Mouse (Mus musculus) cerebellum, adult 9-11 months (tissue): ENCODE measurements around the gene Xrcc6.
"Not testable (repeated sequence)": the region's sequence is repeated elsewhere in the genome, so short reads cannot be mapped to it uniquely, and the experiment has no call there.

Experiments used
- DNase-seq: peaks from one replicate; pipeline ENCODE4 v3.0.0; 2022

Xrcc6 gene

DNA sequence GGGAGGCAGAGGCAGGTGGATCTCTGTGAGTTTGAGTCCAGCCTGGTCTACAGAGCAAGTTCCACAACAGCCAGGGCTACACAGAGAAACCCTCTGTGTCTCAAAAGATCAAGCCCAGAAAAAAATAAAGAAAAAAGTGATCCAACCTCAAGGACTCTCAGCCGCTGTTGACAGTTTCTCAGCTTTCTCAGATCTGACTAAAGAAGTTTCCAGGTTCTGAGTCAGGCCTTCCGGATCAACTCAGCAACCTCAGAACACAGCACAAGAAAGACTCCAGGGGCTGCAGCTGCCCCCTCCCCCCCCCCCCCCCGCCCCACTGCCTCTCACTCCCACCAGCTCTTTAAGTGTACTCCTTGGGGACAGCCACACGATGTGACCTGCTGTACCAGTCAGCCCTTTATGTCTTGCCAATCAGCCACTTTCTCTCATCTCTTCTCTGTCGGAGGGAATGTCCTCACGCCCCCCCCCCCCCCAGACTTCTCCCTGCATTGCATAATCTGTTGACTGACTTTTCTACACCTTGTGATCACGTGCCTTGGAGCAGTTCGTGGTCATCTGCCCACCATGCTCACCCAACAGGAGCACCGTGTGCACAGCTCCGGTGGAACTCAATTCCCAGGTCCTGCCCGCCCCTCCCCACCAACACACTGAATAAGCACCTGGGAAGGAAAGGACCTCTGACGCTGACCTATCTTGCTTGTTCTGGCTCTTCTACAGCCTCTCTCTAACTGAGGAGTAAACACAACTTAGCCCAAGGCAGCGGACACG lies 21.4 kb upstream of the Xrcc6 start:
- no peak for DNase-seq

DNA sequence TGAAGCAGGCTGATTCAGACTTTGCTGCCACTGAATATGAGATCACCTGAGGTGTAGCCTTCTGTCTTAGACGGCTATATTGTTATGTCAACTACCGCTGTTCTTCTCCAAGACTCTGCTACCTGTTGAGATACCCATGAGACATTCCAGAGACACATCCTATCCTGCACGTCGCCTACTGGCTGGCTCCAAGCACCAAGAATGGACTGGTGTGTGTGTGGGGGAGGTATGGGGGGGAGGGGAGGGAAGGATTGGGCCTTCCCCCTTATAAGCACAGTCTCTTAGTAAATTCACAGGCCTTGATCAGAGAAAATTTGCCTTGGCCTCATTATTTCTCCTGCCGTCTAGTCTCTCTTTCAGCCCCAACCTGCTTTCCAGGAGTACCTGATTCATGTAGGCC lies 19.8 kb upstream of the Xrcc6 start:
- no peak for DNase-seq

DNA sequence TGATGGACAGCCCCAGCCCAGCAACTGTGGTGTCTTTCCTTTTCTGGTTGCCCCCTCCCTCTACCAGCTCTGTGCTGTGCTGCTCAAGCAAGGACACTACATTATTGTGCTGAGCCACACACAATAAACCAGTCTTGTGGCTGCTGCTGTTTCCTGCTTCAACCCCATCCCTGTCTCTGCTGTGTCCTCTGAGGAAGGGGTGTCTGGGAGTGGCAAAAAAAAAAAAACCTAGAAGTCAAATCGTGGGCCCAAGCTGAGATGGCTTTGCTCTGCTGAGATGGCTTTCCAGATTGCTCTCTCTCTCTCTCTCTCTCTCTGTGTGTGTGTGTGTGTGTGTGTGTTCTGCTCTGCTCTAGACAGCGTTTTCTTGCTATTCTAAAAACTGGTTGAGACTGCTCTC lies 19.2 kb upstream of the Xrcc6 start:
- no peak for DNase-seq

DNA sequence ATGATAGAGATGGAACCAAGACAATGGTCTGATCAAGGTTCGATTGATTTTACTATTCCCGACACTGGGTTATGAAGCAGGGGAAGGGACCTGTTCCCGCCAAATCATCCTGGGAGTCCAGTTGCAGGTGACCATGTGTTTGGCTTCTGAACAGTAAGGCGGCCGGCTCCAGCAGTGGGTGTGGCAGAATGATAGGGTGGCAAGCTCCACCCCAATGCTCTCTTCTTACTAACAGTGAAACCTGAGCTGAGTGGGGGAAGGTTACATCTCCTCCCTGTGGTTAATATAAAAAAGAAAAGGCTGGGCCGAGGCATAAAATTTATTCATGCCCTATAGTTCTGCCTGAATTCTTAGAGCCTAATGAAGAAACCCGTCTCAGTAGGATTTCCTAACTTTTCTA lies 18.5 kb upstream of the Xrcc6 start:
- DNase-seq, result no peak

DNA sequence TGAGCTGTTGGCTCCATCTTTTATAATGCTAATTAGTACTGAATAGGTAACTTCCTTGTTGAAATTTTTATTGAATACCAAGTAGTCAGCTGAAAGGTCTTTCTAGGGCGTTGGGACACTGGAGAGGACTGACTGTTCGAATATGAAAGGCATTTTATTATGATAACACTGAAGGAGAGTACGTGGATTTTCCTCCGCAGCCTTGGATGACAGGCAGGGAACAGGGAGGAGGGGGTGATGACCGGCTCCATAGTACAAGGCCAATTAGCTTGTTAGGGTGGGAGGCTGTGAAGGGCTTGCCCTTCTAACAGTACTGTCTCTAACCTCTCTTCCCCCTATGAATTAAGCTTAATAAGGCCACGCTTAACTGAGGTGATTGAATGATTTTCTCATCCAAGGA lies 18.0 kb upstream of the Xrcc6 start:
- not testable (repeated sequence) for DNase-seq

DNA sequence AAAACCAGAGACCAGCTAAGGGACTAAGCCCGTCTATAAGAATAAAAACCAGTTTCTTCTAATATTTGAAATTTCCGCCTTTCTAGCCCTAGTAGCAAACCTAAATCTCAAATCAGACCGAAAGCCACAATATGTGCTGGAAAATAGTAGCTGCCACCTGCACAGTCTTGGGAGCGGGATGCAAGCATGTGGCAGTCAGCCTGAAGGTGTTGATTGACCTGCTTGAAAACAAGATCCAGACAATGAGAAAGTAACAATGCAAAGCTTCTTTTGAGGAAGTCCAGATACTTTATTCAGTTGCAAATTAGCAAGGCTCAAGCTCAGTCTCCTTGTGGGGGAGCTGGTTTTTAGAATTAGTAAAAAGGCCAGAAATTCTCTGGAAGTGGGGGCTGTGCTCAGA lies 17.1 kb upstream of the Xrcc6 start:
- DNase-seq, result not testable (repeated sequence)

DNA sequence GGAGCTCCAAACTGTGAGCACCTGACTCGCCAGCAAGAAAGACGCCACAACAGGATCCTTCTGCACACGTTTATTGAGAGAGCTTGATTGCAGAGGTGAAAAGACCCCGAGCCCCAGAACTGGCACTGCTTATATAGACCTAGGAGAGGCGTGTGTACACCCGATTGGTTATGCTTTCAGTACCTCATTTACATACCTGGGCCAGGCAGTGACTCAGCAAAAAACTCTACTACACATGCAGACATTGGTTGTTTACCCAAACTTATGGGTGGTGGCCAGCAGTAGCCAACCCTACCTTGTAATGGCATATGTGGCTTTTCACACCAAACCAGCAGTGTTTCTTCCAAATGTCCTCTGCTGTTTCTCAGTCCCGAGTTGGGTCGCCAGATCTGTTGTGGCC lies 12.5 kb upstream of the Xrcc6 start:
- DNase-seq, result not testable (repeated sequence)

DNA sequence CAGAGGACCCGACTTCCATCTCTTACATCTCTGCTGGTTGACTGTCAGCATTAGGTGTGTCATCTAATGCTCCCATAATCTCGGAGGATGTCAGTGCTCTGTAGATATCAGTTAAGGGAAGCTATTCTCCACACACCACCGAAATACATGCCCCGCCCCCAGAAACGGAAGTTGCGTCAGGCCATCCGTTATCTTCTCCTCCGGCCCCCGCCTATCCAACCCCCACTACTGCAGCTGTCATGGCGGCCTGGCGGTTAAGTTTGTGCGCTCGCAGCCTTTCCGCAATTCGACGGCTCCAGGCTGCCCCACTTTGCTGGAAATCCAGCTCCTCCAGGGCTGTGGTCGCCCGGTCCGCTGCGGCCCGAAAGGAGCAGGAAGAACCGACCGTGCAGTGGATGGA lies 7.3 kb upstream of the Xrcc6 start, which contains the start of gene 1700029P11Rik:
TSS of gene 1700029P11Rik (plus strand) at position 220 of the 400 bp plus-strand sequence.
- no peak for DNase-seq

DNA sequence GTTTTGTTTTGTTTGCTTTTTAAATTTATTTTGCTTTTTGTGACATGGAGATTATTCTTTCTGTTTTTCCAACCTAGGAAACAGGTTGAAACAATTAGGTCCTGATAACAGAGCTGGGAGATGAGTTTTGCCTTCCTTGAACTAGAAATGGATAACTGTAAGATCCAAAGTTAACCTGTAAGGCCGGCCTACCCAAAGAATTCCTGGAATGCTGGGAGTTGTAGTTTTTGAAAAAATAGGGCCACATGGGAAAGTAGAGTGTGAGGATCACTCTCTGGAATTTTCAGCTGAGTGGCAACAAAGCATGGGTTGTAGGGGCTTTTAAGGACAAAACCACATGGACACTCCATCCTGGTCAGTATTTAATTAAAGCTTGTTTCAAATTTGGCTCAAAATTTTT lies 5.5 kb upstream of the Xrcc6 start:
- DNase-seq, result no peak

DNA sequence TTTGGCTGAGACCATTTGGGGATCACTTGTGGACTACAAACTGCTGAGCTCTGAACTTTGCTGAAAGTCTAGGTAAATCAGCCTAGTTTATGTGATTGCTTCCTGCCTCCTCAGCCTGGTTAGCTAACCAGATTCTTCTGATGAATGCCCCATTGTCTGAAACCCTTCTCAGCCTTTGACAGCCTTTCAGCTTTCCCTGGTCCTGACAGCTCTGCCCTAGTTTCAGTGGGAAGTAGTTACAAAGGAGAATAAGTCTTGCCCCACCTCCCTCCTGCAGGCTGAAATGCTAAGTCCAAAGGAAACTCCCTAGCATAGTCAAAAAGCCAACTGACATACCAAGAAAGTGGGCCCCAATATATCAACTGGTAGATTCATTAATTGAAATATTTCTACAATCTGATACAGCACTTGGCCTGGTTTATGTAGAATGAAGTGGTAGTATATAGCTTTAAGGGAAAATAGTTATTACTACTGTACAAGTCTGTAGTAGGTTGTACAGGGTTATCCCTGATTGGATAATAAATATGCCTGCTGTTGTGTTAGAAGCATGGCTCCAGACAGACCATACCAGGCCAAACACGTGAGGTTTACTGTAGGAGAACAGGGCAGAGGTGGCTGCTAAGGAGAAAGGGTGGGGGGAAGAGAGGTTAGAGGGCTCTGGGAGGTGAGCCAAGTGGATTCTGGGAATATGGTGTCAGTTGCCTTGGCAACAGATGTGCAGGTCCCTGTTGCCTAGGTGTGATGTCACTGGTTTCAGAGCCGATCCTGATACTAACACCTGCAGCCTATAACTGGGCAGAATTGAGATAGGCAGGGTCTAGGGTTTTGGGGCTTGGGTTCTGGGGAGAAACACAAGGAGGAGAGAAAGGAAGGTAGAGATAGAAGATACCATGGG lies 2.1 kb upstream of the Xrcc6 start:
- DNase-seq, result no peak

DNA sequence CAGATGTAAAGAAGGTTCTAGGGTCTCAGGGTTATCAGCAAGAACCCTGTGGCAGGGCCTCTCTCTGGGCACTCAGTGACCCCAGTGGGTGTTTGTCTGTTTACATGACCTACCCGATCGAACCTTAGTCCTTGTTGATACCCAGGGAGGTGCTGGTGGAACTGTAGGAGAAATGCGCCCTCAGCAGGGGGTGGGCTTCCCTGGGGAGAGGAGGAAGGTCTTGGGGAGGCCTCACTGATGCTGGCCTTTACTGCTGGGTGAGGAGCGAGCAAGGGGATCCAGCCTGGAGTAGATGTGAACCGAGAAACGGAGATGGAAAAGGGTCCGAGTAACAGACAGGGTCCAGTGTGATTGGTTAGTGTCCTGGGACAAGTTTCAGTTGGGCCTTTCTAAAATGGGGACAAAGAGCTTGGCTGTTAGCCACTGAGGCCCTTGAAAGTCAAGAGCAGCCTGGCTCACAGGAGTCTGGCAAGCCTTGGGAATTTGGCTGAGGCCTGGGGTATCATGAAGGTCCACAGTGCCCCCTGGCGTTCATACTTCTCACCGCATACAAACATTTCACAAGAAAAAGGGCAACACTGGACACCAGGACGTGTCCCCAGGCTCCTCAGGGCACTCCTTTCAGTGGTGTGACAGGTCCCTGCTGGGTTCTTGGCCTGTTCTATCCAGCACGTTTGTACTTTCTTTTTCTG lies 1.9 kb downstream of the Xrcc6 start:
- DNase-seq, result peak; percentile 88

DNA sequence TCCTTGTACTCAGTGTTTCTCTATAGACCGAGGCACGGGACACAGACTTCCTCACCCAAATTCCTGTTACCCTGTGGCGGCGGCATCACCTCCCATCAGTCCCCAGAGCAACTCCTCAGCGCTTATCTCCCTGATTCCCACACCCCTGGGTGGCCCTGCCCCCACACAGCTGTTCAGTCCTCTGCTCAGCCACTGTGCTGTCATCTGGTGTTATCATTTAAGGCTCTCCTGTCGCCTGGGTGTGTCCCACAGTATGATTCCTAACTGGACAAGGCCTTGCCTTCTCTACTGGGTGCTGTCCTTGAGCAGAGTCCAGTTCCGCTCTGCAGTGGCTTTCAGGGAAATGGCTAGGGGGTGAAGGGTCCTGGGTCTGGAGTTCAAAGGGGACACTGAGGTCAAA lies 2.9 kb downstream of the Xrcc6 start:
- DNase-seq, result no peak

DNA sequence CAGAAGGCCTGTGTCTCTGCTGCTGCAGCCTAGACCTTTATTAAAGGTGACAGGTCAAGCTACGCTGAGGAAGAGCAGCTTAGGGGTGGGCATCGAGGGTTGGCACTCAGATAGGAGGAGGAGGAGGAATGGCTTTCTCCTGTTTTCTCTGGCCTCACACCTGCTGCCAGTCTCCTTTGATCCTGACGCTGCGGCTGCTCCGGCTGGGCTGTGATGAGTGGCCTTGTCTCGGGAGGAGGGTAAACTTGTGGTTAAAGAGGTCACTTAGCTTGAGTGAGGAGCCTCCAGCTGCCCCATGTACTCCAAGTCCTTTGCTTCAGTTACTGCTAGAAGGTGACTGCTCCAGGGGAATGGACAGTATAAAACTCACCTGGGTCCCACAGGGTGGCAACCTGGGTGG lies 6.4 kb downstream of the Xrcc6 start:
- no peak for DNase-seq

DNA sequence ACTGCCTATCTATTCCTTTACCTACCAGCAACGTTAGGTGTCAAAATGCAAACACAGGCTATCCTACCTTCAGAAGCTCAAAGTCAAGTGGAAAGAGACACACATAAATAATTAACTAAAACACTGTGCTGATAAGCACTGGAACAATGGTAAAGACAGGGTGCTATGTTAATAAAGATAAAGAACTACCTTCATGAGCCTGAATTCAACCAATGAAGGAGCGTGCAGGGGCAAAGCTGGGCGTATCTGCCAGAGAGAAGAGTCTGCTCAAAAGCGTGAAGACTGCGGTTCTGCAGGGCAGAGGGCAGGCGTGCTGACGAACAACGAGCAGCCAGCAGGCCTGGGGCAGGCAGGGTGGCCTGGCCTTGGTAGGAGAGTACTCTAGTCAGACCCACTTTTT lies 16.6 kb downstream of the Xrcc6 start:
- DNase-seq, result no peak

DNA sequence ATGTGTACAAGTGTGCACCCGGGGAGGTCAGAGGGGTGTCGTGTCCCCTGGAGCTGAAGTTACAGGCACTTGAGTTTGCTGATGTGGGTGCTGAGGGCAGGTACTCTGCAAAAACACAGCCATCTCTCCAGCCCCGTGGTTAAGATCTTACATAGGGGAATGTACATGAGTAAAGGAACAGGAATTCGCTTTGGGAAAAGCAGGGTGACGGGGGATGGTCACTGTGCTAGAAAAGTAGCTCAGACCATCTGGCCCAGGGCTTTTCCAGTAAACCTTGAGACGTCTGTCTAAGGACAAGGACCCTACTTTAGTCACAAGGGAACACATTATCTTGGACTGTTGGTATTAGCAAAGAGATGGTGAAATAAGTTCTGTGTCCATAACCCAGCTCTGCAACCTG lies 24.3 kb downstream of the Xrcc6 start:
- DNase-seq, result no peak

DNA sequence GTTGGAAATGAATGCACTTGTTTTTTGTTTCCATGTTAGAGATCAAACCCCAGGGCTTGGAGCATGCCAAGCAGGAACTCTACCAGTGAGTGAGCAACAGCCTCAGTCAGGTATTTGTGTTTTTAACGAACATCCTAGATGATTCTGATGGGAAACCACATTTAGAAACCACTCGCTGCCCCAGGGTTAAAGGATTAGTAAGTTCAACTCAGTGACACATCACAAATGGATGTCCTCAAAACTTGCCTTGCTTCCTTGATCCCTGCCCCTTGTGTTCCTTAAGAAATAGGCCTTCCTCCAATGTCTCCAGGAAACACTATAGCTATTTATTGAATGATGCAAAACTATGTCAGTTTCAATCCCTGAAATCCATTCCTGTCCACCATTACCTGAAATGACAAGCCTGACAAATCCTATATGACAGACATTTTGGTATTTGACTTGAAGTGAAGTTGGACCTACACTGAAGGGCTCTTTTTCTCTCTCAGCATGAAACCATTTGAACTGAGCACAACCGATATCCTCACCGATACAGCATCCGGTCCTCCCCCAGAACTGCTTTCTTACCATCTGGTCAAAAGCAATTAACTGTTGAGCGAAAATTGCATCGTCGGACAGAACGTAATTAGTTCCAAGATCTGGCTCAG lies 27.2 kb downstream of the Xrcc6 start:
- no peak for DNase-seq

DNA sequence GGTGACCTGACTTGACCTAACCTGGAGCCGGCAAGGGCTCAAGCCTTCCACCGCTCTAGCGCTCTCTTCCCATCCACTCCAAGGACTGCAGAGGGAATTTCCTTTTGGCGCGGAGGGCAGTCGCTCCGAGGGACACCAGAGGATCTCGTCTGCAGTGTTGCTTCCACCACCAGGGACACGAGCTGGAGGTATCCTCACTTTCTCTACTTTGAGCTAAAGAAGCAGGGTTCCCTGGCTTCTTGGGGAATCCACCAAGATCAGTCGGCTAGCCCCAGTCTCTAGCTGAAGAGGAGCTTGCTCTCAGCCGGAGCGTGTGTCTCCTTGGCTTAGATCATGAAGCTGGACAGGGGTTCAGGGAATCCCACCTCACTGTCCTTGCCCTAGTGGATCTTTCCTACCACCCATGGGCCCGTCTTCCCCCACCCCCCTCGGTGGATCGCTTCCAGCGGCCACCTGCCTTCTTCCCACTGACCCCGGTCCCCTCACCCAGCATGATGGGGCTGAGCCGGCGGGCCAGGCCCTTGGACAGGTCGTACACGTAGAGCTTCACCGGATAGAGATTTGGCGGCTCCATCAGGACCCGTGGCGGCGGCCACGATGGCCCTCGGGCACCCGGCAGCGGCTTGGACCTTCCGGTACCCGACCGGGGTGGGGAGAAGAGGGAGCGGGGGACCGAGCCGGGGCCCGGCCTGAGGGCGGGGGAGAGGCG lies 27.9 kb downstream of the Xrcc6 start:
- DNase-seq, result peak; percentile 66

DNA sequence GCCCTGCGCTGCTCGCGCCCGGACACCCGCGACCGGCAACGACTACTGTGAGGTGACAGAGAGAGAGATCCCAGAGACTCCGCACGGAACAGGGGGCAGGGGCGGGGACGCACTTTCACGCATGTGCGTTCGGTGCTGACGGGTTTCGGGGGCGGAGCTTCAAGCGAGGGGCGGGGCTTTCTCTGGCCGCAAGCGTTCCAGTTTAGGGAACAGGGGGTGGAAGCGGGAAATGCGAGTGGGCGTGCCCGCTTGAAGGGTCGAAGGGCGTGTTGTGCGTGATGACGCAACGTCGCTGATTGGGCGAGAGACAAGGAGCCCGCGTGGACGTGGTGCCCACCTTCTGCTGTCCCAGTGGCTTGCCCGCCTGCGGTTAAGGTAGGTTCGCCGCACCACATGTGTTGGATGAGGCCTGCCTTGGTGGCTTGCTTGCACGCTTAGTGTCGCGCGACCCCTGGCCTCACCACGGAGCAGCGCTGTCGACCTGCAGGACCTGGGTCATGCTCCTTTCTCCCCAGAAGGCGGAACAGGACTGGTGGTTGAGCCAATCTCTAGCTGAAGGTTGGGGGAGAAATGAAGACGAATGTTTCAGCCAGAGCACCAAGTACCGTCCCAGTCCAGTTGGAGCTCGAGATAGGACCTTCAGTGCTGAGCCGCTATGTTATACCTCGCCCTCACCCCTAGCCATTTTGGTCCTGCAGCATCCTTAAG lies 28.6 kb downstream of the Xrcc6 start:
- peak; percentile 99 for DNase-seq

DNA sequence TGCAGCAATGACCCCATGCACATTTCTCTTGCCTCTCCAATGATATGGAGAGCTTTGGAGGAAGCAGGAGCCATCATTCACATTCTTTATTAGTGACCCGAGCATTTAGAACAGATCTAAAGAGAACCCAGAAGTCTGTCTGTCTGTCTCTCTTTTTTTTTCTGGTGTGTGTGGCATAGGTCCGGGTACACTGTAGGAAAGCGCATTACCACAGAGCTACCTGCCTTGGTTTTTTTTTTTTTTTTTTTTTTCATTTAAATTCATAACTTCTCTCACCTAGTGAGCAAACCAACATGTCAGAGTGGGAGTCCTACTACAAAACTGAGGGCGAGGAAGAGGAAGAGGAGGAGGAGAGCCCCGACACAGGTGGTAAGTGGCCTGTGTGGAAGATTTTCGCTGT lies 29.2 kb downstream of the Xrcc6 start:
- no peak for DNase-seq

DNA sequence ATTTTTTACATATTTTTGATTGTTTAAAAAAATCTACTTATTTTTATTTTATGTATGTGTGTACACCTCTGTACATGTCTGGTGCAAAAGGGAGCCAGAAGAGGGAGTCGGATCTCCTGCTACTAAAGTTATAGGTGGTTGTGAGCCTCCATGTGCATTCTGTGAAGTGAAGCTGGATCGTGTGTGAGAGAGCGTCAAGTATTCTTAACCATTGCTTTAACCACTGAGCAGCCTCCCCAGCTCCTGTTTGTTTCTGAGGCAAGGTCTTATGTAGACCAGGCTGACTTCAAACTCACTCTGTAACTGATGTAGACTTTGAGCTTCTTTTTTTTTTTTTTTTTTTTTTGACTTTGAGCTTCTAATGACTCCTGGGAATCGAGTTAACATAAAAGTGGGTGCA lies 29.8 kb downstream of the Xrcc6 start:
- no peak for DNase-seq

DNA sequence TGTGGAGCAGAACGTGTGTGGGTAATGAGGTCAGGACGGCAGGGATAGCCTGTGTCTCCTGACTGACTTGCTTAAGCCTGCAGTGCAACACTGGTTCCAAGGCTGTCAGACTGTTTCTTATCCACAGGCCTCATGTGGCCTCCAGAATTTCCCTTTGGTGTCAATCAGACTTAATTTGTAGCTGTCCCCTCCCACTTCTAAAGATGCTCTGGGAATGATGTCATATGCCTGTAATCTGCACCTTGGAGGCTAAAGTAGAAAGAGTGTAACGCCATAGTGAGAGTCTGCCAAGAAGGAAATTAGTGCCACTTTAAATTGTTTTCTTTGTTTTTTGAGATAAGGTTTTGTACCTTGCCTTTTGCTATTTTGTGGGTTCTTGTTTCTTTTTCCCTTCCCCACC lies 31.7 kb downstream of the Xrcc6 start:
- no peak for DNase-seq
